8 mouse cellular contexts compared by ENCODE assay signal in genomic region chr13:51170691-51171680, GRCm38 (mm10). TPM values are rescaled to one million over a fixed set of nuclear protein-coding genes. Genes with fewer than 3 reads are reported as not detected.
DNase-seq lines count a peak whose midpoint lies in the region; ATAC-seq and TF ChIP-seq lines count a peak whose summit lies in the region.

Gene Nxnl2, plus strand, starts transcription at chr13:51171022.

- WGBS in forebrain, embryonic 11.5 days = 1% methylated on average over 64 of the region's 64 CpGs
- under 1% methylated on average over 62 of the region's 64 CpGs for whole genome bisulfite sequencing in limb, embryonic 10.5 days
- WGBS in midbrain, embryonic 10.5 days = under 1% methylated on average over 64 of the region's 64 CpGs
- WGBS in small intestine, adult 2 months = 1% methylated on average over 64 of the region's 64 CpGs

- peak within 1 kb of the TSS; percentile 43 for H3K4me3 ChIP-seq in forebrain, embryonic 11.5 days (ENCODE audit: low read depth, low read length)
- peak within 1 kb of the TSS; percentile 59 for H3K4me3 ChIP-seq in limb, embryonic 10.5 days
- peak within 1 kb of the TSS; percentile 64 for H3K4me3 ChIP-seq in midbrain, embryonic 10.5 days
- peak within 1 kb of the TSS; percentile 70 for H3K4me3 ChIP-seq in small intestine, adult 2 months (ENCODE audit: low read depth, low read length)

- H3K36me3 ChIP-seq in forebrain, embryonic 11.5 days (ENCODE audit: control insufficient read depth, insufficient read depth, low read length) = no peaks in the 10 kb centered on the region
- no peaks in the 10 kb centered on the region for H3K36me3 ChIP-seq in limb, embryonic 10.5 days
- no peaks in the 10 kb centered on the region for H3K36me3 ChIP-seq in midbrain, embryonic 10.5 days
- H3K36me3 ChIP-seq in small intestine, adult 2 months (ENCODE audit: control insufficient read depth, insufficient read depth, low read length) = no peaks in the 10 kb centered on the region

- TF ChIP-seq CTCF in small intestine, adult 2 months (IDR thresholded peaks at IDR 0.05; ENCODE audit: extremely low read depth, insufficient read length, insufficient replicate concordance, low read depth, low read length) = peak; percentile 44; the same call in 1 of the 2 replicates

- peak; percentile 78 for ATAC-seq in forebrain, embryonic 11.5 days (replicated peaks; ENCODE audit: low FRiP score)
- peak; percentile 78 to 84 for ATAC-seq in hematopoietic stem cell, adult 5-6 weeks (replicated peaks in 1 of 2; ENCODE audit: insufficient read depth in 1 of 2, low FRiP score in 2 of 2, low TSS enrichment in 1 of 2, low read depth in 1 of 2, poor library complexity in 2 of 2, severe bottlenecking in 2 of 2)

- no peaks in the 10 kb centered on the region for H3K9me3 ChIP-seq in forebrain, embryonic 11.5 days (ENCODE audit: control insufficient read depth, low read length)
- no peaks in the 10 kb centered on the region for H3K9me3 ChIP-seq in limb, embryonic 10.5 days (replicated peaks)
- H3K9me3 ChIP-seq in midbrain, embryonic 10.5 days (replicated peaks) = no peaks in the 10 kb centered on the region

- H3K27me3 ChIP-seq in forebrain, embryonic 11.5 days (ENCODE audit: control insufficient read depth, insufficient read depth, low read length) = peaks cover 3% of the 10 kb centered on the region; the same call in 1 of the 2 replicates
- peaks cover 40% of the 10 kb centered on the region for H3K27me3 ChIP-seq in limb, embryonic 10.5 days (ENCODE audit: low read depth, poor library complexity, severe bottlenecking)
- H3K27me3 ChIP-seq in midbrain, embryonic 10.5 days (ENCODE audit: low read depth, poor library complexity, severe bottlenecking) = peaks cover 50% of the 10 kb centered on the region
- no peaks in the 10 kb centered on the region for H3K27me3 ChIP-seq in small intestine, adult 2 months (ENCODE audit: control insufficient read depth, insufficient read depth, low read length)

- TF ChIP-seq POLR2A in small intestine, adult 2 months (IDR thresholded peaks at IDR 0.05; ENCODE audit: low read depth, low read length) = no peak

- H3K9ac ChIP-seq in forebrain, embryonic 11.5 days (ENCODE audit: low read length) = peak within 1 kb of the TSS; percentile 33

- H3K4me2 ChIP-seq in forebrain, embryonic 11.5 days (ENCODE audit: low read depth, low read length, severe bottlenecking) = peak within 1 kb of the TSS; percentile 98

- peak; percentile 63 for DNase-seq in ES-CJ7 (ENCODE audit: low read depth, low spot score)
- peak; percentile 57 for DNase-seq in adrenal gland, postnatal 25 days
- DNase-seq in forebrain, embryonic 11.5 days (ENCODE audit: low spot score) = peak; percentile 71
- DNase-seq in limb, embryonic 10.5 days (ENCODE audit: low spot score) = peak; percentile 71
- DNase-seq in midbrain, embryonic 10.5 days (ENCODE audit: low spot score) = peak; percentile 56
- peak; percentile 68 for DNase-seq in yolk sac, embryonic 10.5 days (ENCODE audit: low spot score)

- H3K27ac ChIP-seq in forebrain, embryonic 11.5 days (ENCODE audit: low read depth, low read length) = no peak within 1 kb of the TSS
- H3K27ac ChIP-seq in limb, embryonic 10.5 days = peak within 1 kb of the TSS; percentile 51
- peak within 1 kb of the TSS; percentile 38; the same call in 1 of the 2 replicates for H3K27ac ChIP-seq in midbrain, embryonic 10.5 days (replicated peaks)
- H3K27ac ChIP-seq in small intestine, adult 2 months (ENCODE audit: insufficient read depth, low read depth, low read length) = no peak within 1 kb of the TSS

- peaks cover 9% of the 10 kb centered on the region; the same call in 1 of the 2 replicates for H3K4me1 ChIP-seq in forebrain, embryonic 11.5 days (replicated peaks; ENCODE audit: control insufficient read depth, insufficient read depth, low read length)
- H3K4me1 ChIP-seq in limb, embryonic 10.5 days = peaks cover 29% of the 10 kb centered on the region
- H3K4me1 ChIP-seq in midbrain, embryonic 10.5 days = peaks cover 35% of the 10 kb centered on the region
- peaks cover 5% of the 10 kb centered on the region; the same call in 1 of the 2 replicates for H3K4me1 ChIP-seq in small intestine, adult 2 months (ENCODE audit: control insufficient read depth, insufficient read depth, insufficient read length, low read length)

RNA-seq across cellular contexts. Expression of gene Nxnl2, which starts in this region (rescaled TPM):
- total RNA-seq in adrenal gland, postnatal 25 days (2021) = 0.30 TPM in 1 of 2 replicates, not detected in the other
- polyA plus RNA-seq in forebrain, embryonic 11.5 days (2014; fragmentation: Nextera tagmentation; extraction: Ambion mirVana) = 0.72 and 0.83 TPM in 2 replicates
- 0.10 and 1.4 TPM in 2 replicates for total RNA-seq in hematopoietic stem cell, adult 5-6 weeks (2017)
- 0.75 and 2.0 TPM in 2 replicates for polyA plus RNA-seq in limb, embryonic 10.5 days (2016; fragmentation: Nextera tagmentation; extraction: Ambion mirVana)
- polyA plus RNA-seq in midbrain, embryonic 10.5 days (2016; fragmentation: Nextera tagmentation; extraction: Ambion mirVana) = 0.30 and 0.70 TPM in 2 replicates
- polyA plus RNA-seq in small intestine, adult 2 months (2012; rRNA removed) = 1.5 and 1.7 TPM in 2 replicates

Comparison
In these comparisons a context has a peak if more than half of its experiments do, and no peak if none do; other contexts are left out.
1. Peak in DNase-seq in adrenal gland, postnatal 25 days; RNA of the gene not detected or under 1 TPM.
2. Peak in DNase-seq, ATAC-seq, H3K4me3 ChIP-seq, H3K9ac ChIP-seq and H3K4me2 ChIP-seq in forebrain, embryonic 11.5 days; RNA of the gene not detected or under 1 TPM.
3. Peak in DNase-seq, H3K4me3 ChIP-seq and H3K27ac ChIP-seq in midbrain, embryonic 10.5 days; RNA of the gene not detected or under 1 TPM.